Mouse (Mus musculus) myocyte (in vitro differentiated cells): ENCODE results near the gene Dnajb11.

Experiments used
- MAX ChIP-seq: IDR thresholded peaks from one replicate; pipeline ENCODE4 v1.6.1; 2011; ENCODE audit warnings: low read depth, mild to moderate bottlenecking, control low read depth
- MYOD1 ChIP-seq, 3 experiments: IDR thresholded peaks; one replicate each; pipeline ENCODE4 v1.6.1; 2011; ENCODE audit warnings: control low read depth in 2 of 3, low read depth in 2 of 3, mild to moderate bottlenecking in 2 of 3, moderate library complexity in 1 of 3; ENCODE audit not compliant: insufficient read length in 2 of 3, control insufficient read depth in 1 of 3
- MYOG ChIP-seq, 3 experiments: IDR thresholded peaks; one replicate each; pipeline ENCODE4 v1.6.1; 2011; ENCODE audit warnings: control low read depth in 2 of 3, low read depth in 2 of 3, mild to moderate bottlenecking in 2 of 3; ENCODE audit not compliant: insufficient read length in 2 of 3, control insufficient read depth in 1 of 3, insufficient read depth in 1 of 3
- POLR2A ChIP-seq: IDR thresholded peaks from one replicate; pipeline ENCODE4 v1.6.1; 2011; ENCODE audit warnings: low read depth, mild to moderate bottlenecking, control low read depth, moderate library complexity; ENCODE audit not compliant: insufficient read length
- SRF ChIP-seq: IDR thresholded peaks from one replicate; pipeline ENCODE4 v1.6.1; 2011; ENCODE audit warnings: low read depth; ENCODE audit not compliant: control insufficient read depth, insufficient read length
- TCF3 ChIP-seq: IDR thresholded peaks from one replicate; pipeline ENCODE4 v1.6.1; 2011; ENCODE audit warnings: low read depth, control low read depth; ENCODE audit not compliant: insufficient read length

GRCm38 (mm10) chr16:22844834-22845233, 12.8 kb upstream of the Dnajb11 start:
- TF ChIP-seq POLR2A (no peak), MAX (no peak), TCF3 (no peak), MYOD1 (IDR thresholded peaks at IDR 0.05; ENCODE audit: control insufficient read depth in 1 of 3, insufficient read length in 2 of 3, low read depth in 2 of 3) (no peak), MYOG (IDR thresholded peaks at IDR 0.05; ENCODE audit: control insufficient read depth in 1 of 3, insufficient read depth in 1 of 3, insufficient read length in 2 of 3, low read depth in 2 of 3) (no peak), SRF (no peak)
